Mouse (Mus musculus) effector memory CD4-positive, alpha-beta T cell, adult 5 months (primary cell): ENCODE measurements around the gene Ifi208. TPM values are rescaled to one million over a fixed set of nuclear protein-coding genes. Genes with fewer than 3 reads are reported as not detected.

Source experiments
- polyA plus RNA-seq: library from polyadenylated mRNA; unstranded; fragments of 100-300 nt; shearing (Covaris generic); gene quantifications from one replicate; pipeline ENCODE4 v1.2.1, GENCODE M21; 2017

Gene Ifi208
- polyA plus RNA-seq = 71.3 TPM

GRCm38 (mm10) chr1:173673458-173674097 lies at the start of gene Ifi208:
TSS of gene Ifi208 (plus strand) at chr1:173673675.

GRCm38 (mm10) chr1:173630622-173631021 lies 42.9 kb upstream of the Ifi208 start, which contains the start of gene Ifi209:
TSS of gene Ifi209 (plus strand) at chr1:173630917.

GRCm38 (mm10) chr1:173741656-173742055 lies 68.2 kb downstream of the Ifi208 start, which contains the start of gene Ifi207:
TSS of gene Ifi207 (minus strand) at chr1:173741747.

Other genes with a start within 250 kb of the Ifi208 start
- 40.6 TPM for gene Ifi206, start 182.6 kb upstream of the Ifi208 start, polyA plus RNA-seq
- gene Ifi214, start 137.7 kb upstream of the Ifi208 start, polyA plus RNA-seq = 7.9 TPM
- gene Ifi213, start 74.4 kb upstream of the Ifi208 start, polyA plus RNA-seq = 65.5 TPM
- gene Ifi209, start 42.8 kb upstream of the Ifi208 start, polyA plus RNA-seq = 57.2 TPM
- not detected for gene Ifi207, start 68.1 kb downstream of the Ifi208 start, polyA plus RNA-seq
- gene Ifi204, start 93.3 kb downstream of the Ifi208 start, polyA plus RNA-seq = 3.5 TPM
- gene Ifi211, start 239.4 kb downstream of the Ifi208 start, polyA plus RNA-seq = 13.8 TPM